Mouse (Mus musculus) forelimb bud, embryonic 11.5 days (tissue): Measurements from ENCODE around the gene Palm2.

Experiments used
- DNase-seq: peaks from one replicate; pipeline ENCODE4 v3.0.0-alpha.2; 2012; ENCODE audit warnings: low read depth, low spot score

The Palm2 gene

DNA sequence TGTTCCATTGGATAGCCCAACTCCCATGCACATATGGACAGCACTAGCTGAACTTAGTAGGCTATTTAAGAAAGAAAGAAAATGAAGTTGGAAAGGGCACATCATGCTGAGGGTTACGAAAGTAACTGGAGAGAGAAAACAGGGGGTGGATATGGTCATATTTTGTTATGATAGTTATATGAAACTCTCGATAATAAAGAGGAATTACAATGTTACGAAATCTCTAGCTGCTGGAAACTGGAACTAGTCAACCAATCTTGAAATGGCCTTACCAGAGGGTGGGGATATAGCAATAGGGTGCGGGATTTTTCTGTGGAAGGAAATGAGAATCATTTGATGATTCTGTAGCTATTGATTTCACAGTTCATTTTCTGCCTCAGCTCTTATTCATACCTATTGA lies 180.6 kb downstream of the Palm2 start:
- no peak for DNase-seq

DNA sequence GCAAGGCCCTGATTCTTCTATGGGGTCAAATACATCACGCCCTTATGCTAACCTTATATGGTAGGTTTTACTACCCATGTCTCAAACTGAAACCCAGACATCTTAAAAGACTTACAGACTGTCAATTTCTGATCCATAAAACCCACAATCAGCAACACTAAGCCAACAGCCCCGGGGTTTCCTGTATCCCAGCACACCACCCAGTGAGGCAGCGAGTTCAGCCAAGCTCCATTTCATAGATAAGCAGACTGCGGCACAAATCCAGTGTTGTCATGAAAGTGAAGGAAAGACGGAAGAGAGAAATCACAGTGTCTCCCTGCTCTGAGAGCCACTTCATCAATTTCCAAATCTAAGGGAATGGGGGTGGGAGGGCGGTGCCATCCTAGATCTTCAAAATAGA lies 184.7 kb downstream of the Palm2 start:
- peak; percentile 29 for DNase-seq

DNA sequence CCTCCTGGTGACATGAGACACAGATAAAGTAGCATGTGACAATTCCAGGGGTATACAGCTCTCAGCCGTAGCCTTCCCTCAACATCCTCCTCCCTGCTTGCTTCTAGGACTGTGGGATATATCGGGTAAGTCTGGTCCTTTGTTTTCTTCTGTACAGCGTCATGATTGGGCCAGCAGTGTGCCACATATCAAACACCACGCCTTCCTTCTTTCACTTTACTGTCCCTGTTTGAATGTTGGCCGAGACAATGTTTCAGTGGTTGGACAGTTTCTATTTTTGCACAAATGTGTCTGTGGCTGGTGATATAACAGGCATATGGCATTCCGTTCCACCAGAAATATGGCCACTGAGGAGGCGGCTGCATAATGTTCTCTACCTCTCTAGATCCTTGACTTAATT lies 188.8 kb downstream of the Palm2 start:
- DNase-seq: no peak

DNA sequence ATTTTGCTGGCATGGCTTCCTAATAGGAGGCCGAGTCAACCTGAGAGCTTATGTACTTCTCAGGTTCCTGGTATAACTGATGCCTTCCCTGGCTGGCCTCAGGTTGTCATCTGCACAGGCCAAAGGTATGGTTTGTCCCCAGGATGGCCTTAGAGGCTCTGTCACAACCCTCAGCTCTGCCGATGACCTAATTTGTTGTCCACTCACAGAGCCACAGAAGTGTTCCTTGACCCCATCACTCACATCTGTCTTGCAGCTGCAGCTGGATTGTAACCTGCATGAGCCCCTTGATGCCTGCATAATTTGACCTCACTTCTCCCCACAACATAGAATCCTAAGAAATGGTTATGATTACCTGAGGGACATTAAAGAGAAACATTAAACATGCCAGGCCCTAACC lies 190.8 kb downstream of the Palm2 start:
- no peak for DNase-seq

DNA sequence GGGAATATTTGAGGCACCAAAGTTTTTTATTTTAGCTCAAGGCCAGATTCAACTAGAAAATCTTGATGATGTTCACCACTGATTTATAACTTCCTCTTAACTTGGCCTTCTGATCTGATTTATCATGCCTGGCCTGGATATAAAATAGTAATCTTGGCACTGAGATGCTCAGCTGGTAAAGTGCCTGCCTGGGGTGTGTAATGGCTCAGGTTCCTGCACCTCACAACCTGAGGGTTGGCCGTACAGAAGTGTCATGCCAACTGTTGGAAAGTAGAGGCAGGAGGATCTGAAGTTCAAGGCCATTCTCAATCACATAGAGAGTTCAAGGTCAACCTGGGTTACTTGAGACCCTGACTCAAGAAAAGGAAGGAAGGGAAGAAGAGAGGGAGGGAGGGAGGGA lies 191.3 kb downstream of the Palm2 start:
- no peak for DNase-seq

DNA sequence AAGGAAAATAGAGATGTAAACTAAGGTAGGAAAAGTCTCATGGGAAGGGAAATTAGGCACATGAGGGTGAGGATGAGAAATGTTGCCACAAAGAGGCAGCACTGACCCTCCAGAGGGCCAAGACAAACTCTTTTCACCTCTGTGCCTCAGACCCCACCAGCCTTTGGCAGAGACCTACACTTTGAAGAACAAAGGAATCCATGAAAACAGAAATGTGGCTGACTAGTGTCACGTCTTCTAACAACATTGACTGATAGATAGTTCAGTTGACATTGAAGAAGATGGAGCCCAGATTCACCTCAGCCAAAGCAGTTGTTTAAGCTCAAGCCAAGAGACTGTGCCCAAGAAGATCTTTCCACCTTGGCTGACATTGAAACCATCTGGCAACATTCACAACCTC lies 191.7 kb downstream of the Palm2 start:
- DNase-seq: no peak

DNA sequence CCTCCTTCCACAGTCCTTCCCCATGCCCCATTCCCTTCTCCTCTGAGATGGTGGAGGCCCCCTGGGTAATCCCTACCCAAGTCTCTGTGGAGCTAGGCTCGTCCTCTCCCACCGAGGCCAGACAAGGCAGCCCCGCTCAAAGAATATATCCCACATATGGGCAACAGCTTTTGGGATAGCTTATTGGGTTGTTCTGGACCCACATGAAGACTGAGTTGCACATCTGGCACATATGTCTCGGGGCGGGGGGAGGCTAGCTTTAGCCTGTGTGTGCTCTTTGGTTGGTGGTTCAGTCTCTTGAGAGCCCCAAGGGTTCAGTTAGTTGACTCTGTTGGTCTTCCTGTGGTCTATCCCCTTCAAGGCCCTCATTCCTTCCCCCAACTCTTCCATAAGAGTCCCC lies 192.9 kb downstream of the Palm2 start:
- DNase-seq: no peak

DNA sequence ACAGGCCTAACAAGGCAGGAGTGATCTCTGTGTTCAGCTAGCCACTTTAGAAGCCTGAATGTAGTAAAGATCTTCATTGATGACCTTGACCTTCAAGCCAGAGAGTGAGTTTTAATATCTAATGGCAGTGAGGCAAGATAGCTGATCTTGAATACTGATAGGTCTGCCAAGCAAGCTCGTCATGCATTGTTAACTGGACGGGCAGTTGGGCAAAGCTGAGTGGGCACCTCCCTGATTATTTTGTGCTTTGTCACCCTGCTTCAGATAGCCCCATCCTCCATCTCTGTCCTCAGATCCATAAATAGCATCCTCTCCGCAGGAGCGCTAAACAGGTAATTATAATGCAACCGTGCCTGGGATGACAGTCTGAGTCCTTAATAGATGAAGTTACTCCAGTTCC lies 198.3 kb downstream of the Palm2 start:
- no peak for DNase-seq

DNA sequence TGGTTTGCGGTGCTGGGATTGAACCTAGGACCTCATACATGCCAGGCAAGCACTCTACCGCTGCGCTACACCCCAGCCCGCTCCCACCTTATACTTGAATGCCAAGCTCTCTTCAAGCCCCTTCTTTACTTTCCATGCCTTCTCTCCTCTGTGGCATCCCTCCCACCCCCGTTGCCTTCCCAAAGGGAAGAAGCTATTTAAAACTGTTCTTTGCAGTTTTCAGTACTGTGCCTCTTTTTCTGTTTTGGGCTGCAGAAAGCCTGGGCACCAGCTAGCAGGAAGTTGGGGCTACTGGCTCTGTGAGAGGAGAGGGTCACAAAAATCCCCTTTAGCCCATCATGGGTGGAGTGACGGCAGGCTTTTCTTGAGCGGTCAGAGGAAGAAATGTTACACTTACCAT lies 199.0 kb downstream of the Palm2 start:
- DNase-seq: no peak

DNA sequence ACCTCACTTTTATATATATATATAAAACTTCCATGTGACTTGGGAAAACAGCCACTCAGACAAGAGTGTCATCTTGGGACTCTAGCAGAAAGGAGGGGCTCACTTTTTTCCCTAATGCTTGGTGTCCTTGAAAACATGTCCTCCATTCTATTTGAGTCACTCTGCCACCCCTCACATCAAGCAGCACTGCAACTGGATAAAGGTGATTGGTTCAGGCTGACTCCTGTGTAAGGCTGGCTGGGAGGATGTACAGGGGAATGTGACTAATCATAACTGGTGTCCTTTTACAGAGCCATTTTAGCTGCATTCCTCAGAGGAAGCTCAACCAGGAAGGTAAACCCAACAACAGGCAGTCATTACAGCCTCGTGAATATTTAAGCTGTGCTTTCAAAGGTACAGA lies 200.9 kb downstream of the Palm2 start:
- DNase-seq: no peak

DNA sequence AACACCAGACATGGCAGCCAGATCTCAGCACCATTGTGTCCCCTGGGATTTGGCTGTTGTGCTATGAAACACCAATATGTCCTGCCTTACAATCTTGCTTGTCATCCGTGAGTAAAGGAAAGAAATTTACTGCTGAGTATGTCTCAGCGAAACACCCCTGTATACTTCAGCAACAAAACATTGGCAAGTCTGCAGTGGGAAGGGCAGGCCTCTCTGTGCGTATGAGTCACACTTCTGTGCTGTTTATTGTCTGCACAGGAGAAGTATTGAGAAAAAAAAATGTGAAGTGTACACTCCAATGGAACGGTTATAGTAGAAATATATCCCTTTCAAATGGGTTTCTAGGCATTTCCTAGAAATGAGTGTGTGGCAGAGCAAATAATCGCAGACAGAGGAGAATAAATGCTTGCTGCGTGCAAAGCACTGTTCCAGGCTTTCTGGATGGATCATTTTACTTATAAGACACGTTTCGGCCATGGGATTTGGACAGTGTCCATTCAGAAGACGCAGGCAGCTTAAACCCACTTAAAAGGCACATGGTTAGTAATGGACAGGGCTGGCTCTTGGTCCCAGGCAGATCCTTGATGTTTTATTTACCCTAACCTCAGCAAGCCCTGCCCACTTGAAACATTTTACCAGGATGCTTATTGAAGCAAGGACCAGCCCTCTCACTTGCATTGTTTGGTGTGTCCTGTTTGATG lies 202.9 kb downstream of the Palm2 start:
- no peak for DNase-seq

DNA sequence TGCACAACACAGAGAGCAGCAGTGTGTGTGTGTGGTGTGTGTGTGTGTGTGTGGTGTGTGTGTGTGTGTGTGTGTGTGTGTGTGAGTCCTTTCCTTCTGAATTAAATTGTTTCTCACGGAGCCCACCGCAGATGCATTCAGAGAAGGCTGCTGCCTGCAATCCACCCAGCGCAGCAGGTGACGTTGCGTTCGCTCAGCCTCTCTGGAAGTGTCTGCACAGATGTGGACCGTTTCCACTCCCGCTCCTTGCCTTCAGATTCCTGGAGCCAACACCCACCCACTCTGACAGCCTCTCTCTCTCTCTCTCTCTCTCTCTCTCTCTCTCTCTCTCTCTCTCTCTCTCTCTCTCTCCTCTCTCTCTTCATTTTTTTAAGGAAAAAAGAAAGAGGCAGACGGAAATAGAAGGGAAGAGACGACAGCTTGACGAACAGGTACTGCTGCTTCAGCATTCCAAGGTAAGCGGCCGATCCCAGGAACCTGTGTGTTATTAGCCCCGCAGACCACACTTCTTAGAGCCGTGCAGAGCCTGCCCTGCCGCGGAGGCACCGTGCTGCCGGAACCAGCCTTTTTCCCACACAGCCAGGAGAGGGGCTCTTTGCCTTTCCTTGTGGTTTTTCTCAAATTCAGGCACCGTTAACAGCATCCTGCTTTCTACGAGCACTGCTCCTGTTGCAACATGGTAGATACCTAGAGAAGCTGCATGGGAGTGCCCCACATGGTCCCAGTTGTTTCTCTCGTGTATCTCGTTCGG lies 203.8 kb downstream of the Palm2 start:
- peak; percentile 46 for DNase-seq

DNA sequence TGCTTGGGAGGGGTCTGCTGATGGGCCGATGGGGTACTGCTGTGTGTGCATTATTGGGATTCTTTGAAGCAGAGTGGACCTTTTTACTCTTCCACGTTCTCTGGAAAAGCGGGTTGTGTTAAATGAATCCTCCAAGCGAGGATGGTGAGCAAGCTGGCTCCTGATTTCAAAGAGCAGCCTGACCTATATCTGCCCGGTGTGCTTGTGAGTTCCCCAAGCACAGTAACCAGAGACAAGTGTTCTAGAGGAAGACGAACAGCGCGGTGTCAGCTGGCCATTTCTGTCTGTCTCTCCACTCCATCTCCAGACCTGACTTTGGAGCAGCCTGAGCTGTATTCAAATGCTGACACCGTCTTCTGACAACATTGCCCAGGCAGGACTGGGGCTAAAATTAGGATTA lies 204.9 kb downstream of the Palm2 start:
- DNase-seq: no peak

DNA sequence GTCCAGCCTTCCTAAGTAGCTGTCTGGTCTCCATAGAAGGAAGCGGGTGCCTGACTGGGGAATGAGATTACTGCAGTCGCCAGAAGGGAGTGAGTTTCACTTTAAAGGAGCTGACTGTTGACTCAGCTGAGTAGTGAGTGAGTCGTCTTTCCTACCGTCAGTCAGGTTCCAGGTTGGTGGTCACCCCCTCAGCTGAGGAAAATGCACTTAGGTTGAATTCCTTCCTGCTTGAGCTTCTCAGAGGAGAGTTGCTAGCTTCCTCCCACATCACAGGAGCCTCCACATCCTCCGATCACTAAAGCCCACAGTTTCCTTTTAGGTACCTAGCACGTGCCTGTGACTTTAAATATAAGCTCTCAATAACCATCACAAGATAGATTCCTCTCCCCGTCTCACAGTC lies 206.2 kb downstream of the Palm2 start:
- DNase-seq: no peak

DNA sequence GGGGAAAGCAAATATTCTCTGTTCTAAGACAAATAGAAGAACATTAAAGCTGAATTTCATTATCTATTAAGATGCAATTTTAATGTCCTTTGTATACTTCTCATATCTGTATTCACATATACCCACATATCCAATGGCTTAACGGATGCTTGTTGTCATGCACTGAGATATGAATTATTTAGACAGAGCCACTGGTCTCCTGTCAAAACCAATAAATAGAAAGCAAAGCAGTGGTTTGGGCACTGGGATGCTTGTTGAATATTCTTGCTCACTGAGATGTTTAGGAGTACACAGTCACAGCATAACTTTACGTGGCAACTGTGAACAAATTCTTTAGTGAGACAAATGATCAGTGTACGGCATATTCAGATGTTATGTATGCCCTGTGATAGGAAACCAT lies 206.9 kb downstream of the Palm2 start:
- no peak for DNase-seq

DNA sequence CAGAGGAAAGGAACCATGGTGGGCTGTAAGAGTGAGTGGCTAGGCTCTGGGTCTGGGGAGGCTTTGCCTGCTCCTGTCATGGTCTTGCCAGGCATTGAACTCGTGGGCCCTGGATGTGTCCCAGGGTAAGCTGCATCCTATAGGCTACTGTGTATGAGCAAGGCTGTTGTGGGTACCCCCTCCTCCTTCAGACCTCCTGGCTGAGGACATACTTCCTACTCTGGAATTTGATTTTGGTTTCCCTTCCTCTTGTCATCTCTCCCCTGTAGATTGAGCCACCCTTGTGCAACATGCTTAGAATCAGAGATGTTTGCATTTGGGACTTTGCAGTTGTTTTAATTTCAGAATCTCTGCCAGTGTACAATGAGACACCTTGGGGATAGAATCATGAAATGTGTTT lies 216.9 kb downstream of the Palm2 start:
- DNase-seq: no peak

DNA sequence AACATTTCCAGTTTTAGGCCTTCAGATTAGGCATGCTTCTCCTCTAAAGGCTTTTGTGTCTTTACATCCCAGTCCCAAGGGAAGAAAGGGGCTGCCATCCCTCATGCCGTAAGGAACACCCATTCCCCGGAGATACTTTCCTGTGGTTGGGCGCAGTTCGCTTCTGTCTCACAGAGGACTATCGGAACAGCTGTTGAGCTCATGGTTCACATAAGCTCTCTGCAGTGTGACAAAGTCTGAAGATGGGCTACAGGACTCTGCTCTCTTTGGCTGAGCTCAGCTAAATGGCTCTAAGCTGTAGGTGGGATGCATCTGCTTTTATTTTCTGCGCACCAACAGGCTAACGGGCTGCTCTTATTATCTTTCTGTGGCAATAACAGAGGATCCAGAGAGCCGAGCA lies 217.5 kb downstream of the Palm2 start:
- DNase-seq: no peak

DNA sequence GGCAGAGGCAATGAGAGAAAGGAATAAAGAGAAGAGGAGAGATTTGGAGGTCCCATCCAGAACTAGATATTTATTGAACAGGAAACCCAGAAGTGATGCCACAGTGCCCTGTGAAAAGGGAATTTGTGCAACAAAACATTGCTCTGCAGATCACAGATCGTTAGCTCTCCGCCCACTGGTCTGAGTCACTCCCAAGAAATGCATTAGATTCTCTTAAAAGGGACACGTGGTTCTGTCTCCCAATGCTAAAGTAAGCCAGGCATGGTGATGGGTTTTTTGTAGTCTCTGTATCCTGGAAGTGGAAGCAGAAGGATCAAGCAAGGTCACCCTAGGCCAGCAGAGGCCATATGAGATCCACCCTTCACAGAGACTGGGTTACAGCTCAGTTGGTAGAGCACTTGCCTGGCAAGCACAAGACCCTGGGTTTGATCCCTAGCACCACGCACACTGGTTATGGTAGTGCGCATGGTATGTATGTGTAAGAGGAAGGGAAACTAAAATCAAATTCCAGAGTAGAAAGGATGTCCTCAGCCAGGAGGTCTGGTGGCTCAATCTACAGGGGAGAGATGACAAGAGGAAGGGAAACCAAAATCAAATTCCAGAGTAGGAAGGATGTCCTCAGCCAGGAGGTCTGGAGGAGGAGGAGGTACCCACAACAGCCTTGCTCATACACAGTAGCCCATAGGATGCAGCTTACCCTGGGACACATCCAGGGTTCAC lies 218.3 kb downstream of the Palm2 start:
- DNase-seq: no peak

DNA sequence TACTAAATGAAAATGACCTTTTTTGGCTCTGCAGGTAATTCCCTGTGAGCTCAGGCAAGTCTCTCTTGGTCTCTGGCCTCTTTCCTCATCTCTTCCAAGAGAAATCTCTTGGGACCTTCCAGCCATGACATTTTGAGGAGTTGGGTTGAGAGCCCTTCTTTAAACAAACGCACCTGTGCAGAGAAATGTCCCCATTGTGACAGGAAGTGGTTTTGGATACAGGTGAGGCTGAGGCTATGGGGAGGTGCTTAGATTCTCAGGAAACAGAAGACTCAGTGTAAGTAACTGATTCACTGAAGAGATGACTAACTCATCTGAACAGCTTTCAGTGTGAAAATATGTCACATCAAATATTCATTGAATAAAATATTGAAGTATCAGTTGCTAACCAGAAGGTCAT lies 221.9 kb downstream of the Palm2 start:
- DNase-seq: no peak

DNA sequence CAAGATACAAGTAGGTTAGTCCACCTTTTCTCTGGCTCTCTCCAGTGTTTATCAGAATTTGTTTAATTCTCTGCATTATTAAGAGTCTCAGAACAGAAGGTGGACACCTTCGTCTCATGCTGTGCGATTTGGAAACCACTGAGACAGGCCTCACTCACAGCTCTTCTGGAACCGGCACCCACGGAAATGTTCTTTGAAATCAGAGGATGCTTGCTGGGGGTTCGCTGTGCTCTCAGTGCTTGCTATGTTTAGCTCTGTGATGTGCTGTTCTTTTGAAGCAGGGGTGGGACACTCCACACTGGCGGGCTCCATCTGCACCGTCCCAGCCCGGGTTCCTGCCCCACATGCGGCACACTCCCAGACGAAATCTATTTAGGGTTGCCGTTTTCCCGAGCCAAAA lies 222.3 kb downstream of the Palm2 start:
- no peak for DNase-seq

DNA sequence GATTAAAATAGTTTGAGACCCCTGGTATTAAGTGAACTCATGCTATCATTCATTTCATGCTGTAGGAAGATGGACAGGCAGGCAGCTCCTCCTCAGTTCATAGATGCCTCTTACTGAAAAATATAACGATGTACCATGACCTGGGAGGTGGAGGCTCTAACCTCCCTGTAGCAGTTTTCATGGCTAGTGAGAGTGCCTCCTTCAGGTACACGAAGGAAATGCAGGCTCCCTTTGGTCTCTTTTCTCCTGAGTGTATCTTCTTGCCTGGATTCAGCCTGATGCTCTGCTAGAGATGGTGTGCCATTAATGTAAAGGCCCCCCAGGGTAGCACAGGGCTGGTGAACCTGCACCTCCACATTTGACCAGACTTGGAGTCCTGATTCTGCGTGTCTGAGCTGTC lies 222.8 kb downstream of the Palm2 start:
- no peak for DNase-seq

DNA sequence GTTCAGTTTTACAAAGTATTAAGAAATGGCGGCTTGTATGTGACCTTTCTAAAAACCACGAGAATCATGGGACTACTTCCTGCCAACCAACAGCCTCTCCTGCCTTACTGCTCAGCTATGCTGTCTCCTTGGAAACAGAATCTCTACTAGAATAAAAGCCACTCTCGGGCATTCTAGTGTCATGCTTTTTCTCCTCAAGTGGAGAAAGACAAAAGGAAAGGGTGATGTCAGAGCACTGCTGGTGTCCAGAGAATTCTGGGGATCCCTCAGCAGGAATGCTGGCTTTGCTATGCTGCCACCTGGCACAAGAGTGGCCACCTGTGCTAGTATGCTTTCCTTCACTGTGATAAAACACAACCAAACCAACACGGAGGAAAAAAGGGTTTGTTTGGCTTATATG lies 226.4 kb downstream of the Palm2 start:
- no peak for DNase-seq

DNA sequence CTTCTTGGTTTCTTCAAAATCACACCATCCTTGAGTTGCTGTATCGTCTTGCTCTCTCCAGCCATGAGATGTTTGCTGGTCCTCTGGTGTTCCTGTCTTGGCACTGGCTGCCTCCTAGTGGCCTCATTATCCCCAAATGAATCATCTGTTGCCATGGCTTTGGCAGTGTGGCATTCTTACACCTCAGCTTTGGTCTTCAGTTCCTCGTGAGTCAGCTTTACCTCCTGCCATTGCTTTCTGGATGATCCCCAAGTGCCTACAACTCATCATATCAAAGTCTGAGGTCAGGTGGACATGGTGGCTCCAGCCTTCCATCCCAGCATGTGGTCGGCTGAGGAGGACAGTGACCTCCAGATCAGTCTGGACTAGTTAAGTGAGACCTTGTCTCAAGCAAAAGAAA lies 232.1 kb downstream of the Palm2 start:
- no peak for DNase-seq
